Mouse (Mus musculus): ENCODE measurements around the gene H13. TPM values are rescaled to one million over a fixed set of nuclear protein-coding genes. Genes with fewer than 3 reads are reported as not detected.
A peak's percentile ranks its signal among the peaks of the same experiment; 100 is the strongest.

Gene H13
- polyA plus RNA-seq (2015; fragmentation: Nextera tagmentation; extraction: Ambion mirVana) = 181 and 187 TPM in 2 replicates

- H3K27ac ChIP-seq (ENCODE audit: low read length) = peak within 1 kb of the TSS; percentile 92
- peak within 1 kb of the TSS; percentile 93 for H3K9ac ChIP-seq (ENCODE audit: low read depth, low read length)
- H3K4me2 ChIP-seq (ENCODE audit: low read length) = peak within 1 kb of the TSS; percentile 100
- peaks cover 34% of the 10 kb centered on the region for H3K4me1 ChIP-seq (ENCODE audit: control insufficient read depth, insufficient read depth, low read length)
- no peaks in the 10 kb centered on the region for H3K27me3 ChIP-seq (ENCODE audit: control insufficient read depth, insufficient read depth, low read depth, low read length)
- no peaks in the 10 kb centered on the region for H3K9me3 ChIP-seq (replicated peaks; ENCODE audit: control insufficient read depth, low read length, poor library complexity, severe bottlenecking)
- ATAC-seq = peak; percentile 86
- WGBS = under 1% methylated on average over 35 of the region's 35 CpGs
- H3K36me3 ChIP-seq (ENCODE audit: control insufficient read depth, insufficient read depth, low read length) = no peaks in the 10 kb centered on the region
- peak within 1 kb of the TSS; percentile 86 for H3K4me3 ChIP-seq (ENCODE audit: low read depth, low read length)
Observed at GRCm38 (mm10) chr2:152669256-152669638, at the start of gene H13. Gene H13, plus strand, starts transcription at chr2:152669461.

- no peaks in the 10 kb centered on the region for H3K36me3 ChIP-seq (ENCODE audit: control insufficient read depth, insufficient read depth, low read length)
- no peak overlapping the region for H3K4me2 ChIP-seq (ENCODE audit: low read length)
- H3K27ac ChIP-seq (ENCODE audit: low read length) = no peak overlapping the region
- H3K27me3 ChIP-seq (ENCODE audit: control insufficient read depth, insufficient read depth, low read depth, low read length) = no peaks in the 10 kb centered on the region
- H3K4me1 ChIP-seq (ENCODE audit: control insufficient read depth, insufficient read depth, low read length) = peaks cover 3% of the 10 kb centered on the region; the same call in 1 of the 2 replicates
- H3K9me3 ChIP-seq (replicated peaks; ENCODE audit: control insufficient read depth, low read length, poor library complexity, severe bottlenecking) = no peaks in the 10 kb centered on the region
- H3K4me3 ChIP-seq (ENCODE audit: low read depth, low read length) = no peak overlapping the region
- no peak overlapping the region for H3K9ac ChIP-seq (ENCODE audit: low read depth, low read length)
- no peak for ATAC-seq
- 78% methylated on average over 9 of the region's 9 CpGs for WGBS
Observed at GRCm38 (mm10) chr2:152620367-152621134, 48.7 kb upstream of the H13 start.

GRCm38 (mm10) chr2:152622151-152622550 is 47.1 kb upstream of the H13 start:
- 91% methylated on average over 13 of the region's 13 CpGs for WGBS
- no peak overlapping the region for H3K9ac ChIP-seq (ENCODE audit: low read depth, low read length)
- no peak overlapping the region for H3K27ac ChIP-seq (ENCODE audit: low read length)
- H3K4me2 ChIP-seq (ENCODE audit: low read length) = no peak overlapping the region
- no peaks in the 10 kb centered on the region for H3K9me3 ChIP-seq (replicated peaks; ENCODE audit: control insufficient read depth, low read length, poor library complexity, severe bottlenecking)
- no peaks in the 10 kb centered on the region for H3K36me3 ChIP-seq (ENCODE audit: control insufficient read depth, insufficient read depth, low read length)
- H3K4me3 ChIP-seq (ENCODE audit: low read depth, low read length) = no peak overlapping the region
- ATAC-seq = no peak
- peaks cover 9% of the 10 kb centered on the region for H3K27me3 ChIP-seq (ENCODE audit: control insufficient read depth, insufficient read depth, low read depth, low read length)
- H3K4me1 ChIP-seq (ENCODE audit: control insufficient read depth, insufficient read depth, low read length) = peaks cover 10% of the 10 kb centered on the region; the same call in 1 of the 2 replicates

GRCm38 (mm10) chr2:152622953-152623352 is 46.3 kb upstream of the H13 start, which contains the start of gene Defb25:
Gene Defb25, minus strand, starts transcription at chr2:152623053.
- Histone ChIP-seq H3K27me3 (ENCODE audit: control insufficient read depth, insufficient read depth, low read depth, low read length) (peaks cover 13% of the 10 kb centered on the region), H3K4me2 (ENCODE audit: low read length) (no peak within 1 kb of the TSS), H3K9me3 (replicated peaks; ENCODE audit: control insufficient read depth, low read length, poor library complexity, severe bottlenecking) (no peaks in the 10 kb centered on the region), H3K4me1 (ENCODE audit: control insufficient read depth, insufficient read depth, low read length) (peaks cover 11% of the 10 kb centered on the region; the same call in 1 of the 2 replicates), H3K9ac (ENCODE audit: low read depth, low read length) (no peak within 1 kb of the TSS), H3K4me3 (ENCODE audit: low read depth, low read length) (no peak within 1 kb of the TSS), H3K27ac (ENCODE audit: low read length) (no peak within 1 kb of the TSS), H3K36me3 (ENCODE audit: control insufficient read depth, insufficient read depth, low read length) (no peaks in the 10 kb centered on the region)
- no peak for ATAC-seq
- WGBS = 83% methylated on average over 7 of the region's 7 CpGs

- Histone ChIP-seq H3K4me1 (ENCODE audit: control insufficient read depth, insufficient read depth, low read length) (peaks cover 11% of the 10 kb centered on the region; the same call in 1 of the 2 replicates), H3K27ac (ENCODE audit: low read length) (no peak overlapping the region), H3K4me3 (ENCODE audit: low read depth, low read length) (no peak overlapping the region), H3K9me3 (replicated peaks; ENCODE audit: control insufficient read depth, low read length, poor library complexity, severe bottlenecking) (no peaks in the 10 kb centered on the region), H3K27me3 (ENCODE audit: control insufficient read depth, insufficient read depth, low read depth, low read length) (peaks cover 22% of the 10 kb centered on the region), H3K4me2 (ENCODE audit: low read length) (no peak overlapping the region), H3K36me3 (ENCODE audit: control insufficient read depth, insufficient read depth, low read length) (no peaks in the 10 kb centered on the region), H3K9ac (ENCODE audit: low read depth, low read length) (no peak overlapping the region)
- WGBS = 87% methylated on average over 2 of the region's 2 CpGs
- no peak for ATAC-seq
Observed at GRCm38 (mm10) chr2:152624566-152624965, 44.7 kb upstream of the H13 start.

GRCm38 (mm10) chr2:152625256-152625655 is 44.0 kb upstream of the H13 start:
- H3K4me3 ChIP-seq (ENCODE audit: low read depth, low read length) = no peak overlapping the region
- WGBS = 5% methylated on average over 1 of the region's 1 CpGs
- H3K9ac ChIP-seq (ENCODE audit: low read depth, low read length) = no peak overlapping the region
- no peak overlapping the region for H3K4me2 ChIP-seq (ENCODE audit: low read length)
- H3K9me3 ChIP-seq (replicated peaks; ENCODE audit: control insufficient read depth, low read length, poor library complexity, severe bottlenecking) = no peaks in the 10 kb centered on the region
- H3K27ac ChIP-seq (ENCODE audit: low read length) = no peak overlapping the region
- peaks cover 11% of the 10 kb centered on the region; the same call in 1 of the 2 replicates for H3K4me1 ChIP-seq (ENCODE audit: control insufficient read depth, insufficient read depth, low read length)
- peaks cover 22% of the 10 kb centered on the region for H3K27me3 ChIP-seq (ENCODE audit: control insufficient read depth, insufficient read depth, low read depth, low read length)
- no peaks in the 10 kb centered on the region for H3K36me3 ChIP-seq (ENCODE audit: control insufficient read depth, insufficient read depth, low read length)
- ATAC-seq = peak; percentile 62

GRCm38 (mm10) chr2:152626774-152627591 is 42.3 kb upstream of the H13 start, which contains the start of gene Rem1:
Gene Rem1, plus strand, starts transcription at chr2:152626951.
- H3K4me3 ChIP-seq (ENCODE audit: low read depth, low read length) = peak within 1 kb of the TSS; percentile 27
- ATAC-seq = 0 out of 2 replicates have a peak, but pooled peaks have one; percentile 33
- peaks cover 22% of the 10 kb centered on the region for H3K27me3 ChIP-seq (ENCODE audit: control insufficient read depth, insufficient read depth, low read depth, low read length)
- no peaks in the 10 kb centered on the region for H3K36me3 ChIP-seq (ENCODE audit: control insufficient read depth, insufficient read depth, low read length)
- 1% methylated on average over 59 of the region's 59 CpGs for WGBS
- H3K4me1 ChIP-seq (ENCODE audit: control insufficient read depth, insufficient read depth, low read length) = peaks cover 11% of the 10 kb centered on the region; the same call in 1 of the 2 replicates
- H3K27ac ChIP-seq (ENCODE audit: low read length) = no peak within 1 kb of the TSS
- peak within 1 kb of the TSS; percentile 56 for H3K4me2 ChIP-seq (ENCODE audit: low read length)
- H3K9ac ChIP-seq (ENCODE audit: low read depth, low read length) = peak within 1 kb of the TSS; percentile 21
- no peaks in the 10 kb centered on the region for H3K9me3 ChIP-seq (replicated peaks; ENCODE audit: control insufficient read depth, low read length, poor library complexity, severe bottlenecking)

GRCm38 (mm10) chr2:152628066-152628465 is 41.2 kb upstream of the H13 start:
- no peak for ATAC-seq
- H3K4me3 ChIP-seq (ENCODE audit: low read depth, low read length) = no peak overlapping the region

More at GRCm38 (mm10) chr2:152628066-152628465, 41.2 kb upstream of the H13 start:
- Histone ChIP-seq H3K27ac (ENCODE audit: low read length) (no peak overlapping the region), H3K9ac (ENCODE audit: low read depth, low read length) (no peak overlapping the region), H3K27me3 (ENCODE audit: control insufficient read depth, insufficient read depth, low read depth, low read length) (peaks cover 22% of the 10 kb centered on the region), H3K9me3 (replicated peaks; ENCODE audit: control insufficient read depth, low read length, poor library complexity, severe bottlenecking) (no peaks in the 10 kb centered on the region), H3K4me2 (ENCODE audit: low read length) (no peak overlapping the region), H3K36me3 (ENCODE audit: control insufficient read depth, insufficient read depth, low read length) (no peaks in the 10 kb centered on the region), H3K4me1 (ENCODE audit: control insufficient read depth, insufficient read depth, low read length) (peaks cover 11% of the 10 kb centered on the region; the same call in 1 of the 2 replicates)
- WGBS = 47% methylated on average over 17 of the region's 17 CpGs
